Mouse (Mus musculus) liver, embryonic 14.5 days (tissue): ENCODE data around the gene Aspscr1. TPM values are rescaled to one million over a fixed set of nuclear protein-coding genes. Genes with fewer than 3 reads are reported as not detected.
A peak's percentile ranks its signal among the peaks of the same experiment; 100 is the strongest.

ENCODE experiments used
- ATAC-seq: fragments of 200-750 bp; cut with Nextera tagmentation; 2 replicates; pipeline ENCODE4 v1.8.0; 2017; ENCODE audit warnings: moderate number of reproducible peaks, mild to moderate bottlenecking, moderate library complexity; ENCODE audit not compliant: insufficient read depth
- DNase-seq, 3 experiments: peaks; one replicate each; pipeline ENCODE4 v3.0.0-alpha.2; 2012 to 2013; ENCODE audit warnings: low read depth in 3 of 3, low spot score in 3 of 3
- H3K27ac ChIP-seq: fragments of 300-500 bp; sonication (generic); 2 replicates; pipeline ENCODE4 v1.5.1; 2014; ENCODE audit warnings: moderate library complexity, mild to moderate bottlenecking, control low read depth, inconsistent platforms
- H3K27me3 ChIP-seq: fragments of 300-500 bp; sonication (generic); 2 replicates; pipeline ENCODE4 v1.6.1; 2014; ENCODE audit warnings: mild to moderate bottlenecking, low read length, moderate library complexity; ENCODE audit not compliant: control insufficient read depth, insufficient read depth
- H3K36me3 ChIP-seq: fragments of 300-500 bp; sonication (generic); replicated peaks from 2 replicates; pipeline ENCODE4 v1.6.1; 2014; ENCODE audit warnings: low read depth; ENCODE audit not compliant: control insufficient read depth, insufficient read depth
- H3K4me1 ChIP-seq, 2 experiments: fragments of 200-500 bp in 1 of 2; fragments of 300-500 bp in 1 of 2; sonication (generic) in 1 of 2; replicated peaks; 2 replicates each; pipeline ENCODE4 v1.6.1; 2012 to 2014; ENCODE audit warnings: antibody characterized with exemption in 1 of 2, inconsistent platforms in 1 of 2, low read length in 1 of 2; ENCODE audit not compliant: control insufficient read depth in 2 of 2, insufficient read depth in 2 of 2
- H3K4me2 ChIP-seq: fragments of 300-500 bp; sonication (generic); 2 replicates; pipeline ENCODE4 v1.6.1; 2014; ENCODE audit warnings: low read depth, mild to moderate bottlenecking, control low read depth, moderate library complexity
- H3K4me3 ChIP-seq, 2 experiments: fragments of 200-500 bp in 1 of 2; fragments of 300-500 bp in 1 of 2; sonication (generic) in 1 of 2; 2 replicates each; pipeline ENCODE4 v1.5.1; 2012 to 2014; ENCODE audit warnings: low read depth in 2 of 2, low read length in 2 of 2, mild to moderate bottlenecking in 2 of 2, control low read depth in 1 of 2, inconsistent platforms in 1 of 2, moderate library complexity in 1 of 2; ENCODE audit not compliant: insufficient read depth in 1 of 2
- H3K9ac ChIP-seq: fragments of 300-500 bp; sonication (generic); replicated peaks from 2 replicates; pipeline ENCODE4 v1.6.1; 2014; ENCODE audit warnings: mild to moderate bottlenecking, control low read depth, moderate library complexity
- H3K9me3 ChIP-seq: fragments of 300-500 bp; sonication (generic); 2 replicates; pipeline ENCODE4 v1.6.1; 2016; ENCODE audit warnings: low read length, mixed read lengths; ENCODE audit not compliant: control insufficient read depth
- CTCF ChIP-seq: IDR thresholded peaks from 2 replicates; pipeline ENCODE4 v1.5.1; 2016; ENCODE audit warnings: antibody characterized with exemption, low read depth, control low read depth
- EP300 ChIP-seq: IDR thresholded peaks from 2 replicates; pipeline ENCODE4 v1.6.1; 2016; ENCODE audit warnings: antibody characterized with exemption, low read depth
- WGBS: fragments of 180-500 bp; shearing (Covaris S2); extraction: QIAGEN DNeasy Blood & Tissue Kit; methylation state at CpG from one replicate; pipeline ENCODE4 v1.1.7; 2014; ENCODE audit not compliant: insufficient replicate concordance; 5-methylcytosine and 5-hydroxymethylcytosine counted together
- polyA plus RNA-seq, 2 experiments: library from polyadenylated mRNA; depleted of rRNA in 1 of 2; stranded (reverse) in 1 of 2; unstranded in 1 of 2; fragments of >200 nt; fragmentation: Nextera tagmentation in 1 of 2; extraction: Ambion mirVana in 1 of 2; gene quantifications; 2 replicates each; pipeline versions ENCODE4 v1.2.1 to v1.2.3; 2012 to 2014

Aspscr1 gene
- polyA plus RNA-seq, 2 experiments = 16.9 to 34.6 TPM

DNA sequence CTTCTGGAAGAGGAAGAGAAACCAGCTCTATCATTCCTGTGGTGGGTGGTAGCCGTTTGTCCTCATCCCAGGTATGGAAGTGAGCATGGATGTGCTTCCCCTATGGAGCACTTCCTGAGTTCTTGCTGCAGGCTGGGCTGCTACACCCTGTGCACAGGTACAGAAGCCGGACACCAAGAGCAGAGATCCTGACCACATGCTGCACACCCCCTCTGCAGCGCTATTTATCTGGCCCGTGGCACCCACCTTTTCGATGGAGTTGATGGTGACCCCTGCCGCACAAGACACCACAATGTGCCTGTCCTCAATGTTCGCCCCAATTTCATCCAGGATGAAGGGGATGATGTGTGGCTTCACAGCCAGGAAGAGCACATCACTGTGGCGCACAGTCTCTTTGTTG lies 30.9 kb upstream of the Aspscr1 start:
- Histone ChIP-seq H3K4me2 (no peak overlapping the region), H3K9me3 (no peaks in the 10 kb centered on the region), H3K9ac (no peak overlapping the region), H3K27me3 (no peaks in the 10 kb centered on the region; the same call in none of the 2 replicates), H3K4me3 (no peak overlapping the region), H3K27ac (no peak overlapping the region), H3K36me3 (no peaks in the 10 kb centered on the region), H3K4me1 (peaks cover 7 to 8% of the 10 kb centered on the region in 2 experiments)
- no peak for ATAC-seq
- no peak for DNase-seq
- 67% methylated on average over 8 of the region's 8 CpGs for WGBS
- TF ChIP-seq CTCF (no peak), EP300 (no peak)

DNA sequence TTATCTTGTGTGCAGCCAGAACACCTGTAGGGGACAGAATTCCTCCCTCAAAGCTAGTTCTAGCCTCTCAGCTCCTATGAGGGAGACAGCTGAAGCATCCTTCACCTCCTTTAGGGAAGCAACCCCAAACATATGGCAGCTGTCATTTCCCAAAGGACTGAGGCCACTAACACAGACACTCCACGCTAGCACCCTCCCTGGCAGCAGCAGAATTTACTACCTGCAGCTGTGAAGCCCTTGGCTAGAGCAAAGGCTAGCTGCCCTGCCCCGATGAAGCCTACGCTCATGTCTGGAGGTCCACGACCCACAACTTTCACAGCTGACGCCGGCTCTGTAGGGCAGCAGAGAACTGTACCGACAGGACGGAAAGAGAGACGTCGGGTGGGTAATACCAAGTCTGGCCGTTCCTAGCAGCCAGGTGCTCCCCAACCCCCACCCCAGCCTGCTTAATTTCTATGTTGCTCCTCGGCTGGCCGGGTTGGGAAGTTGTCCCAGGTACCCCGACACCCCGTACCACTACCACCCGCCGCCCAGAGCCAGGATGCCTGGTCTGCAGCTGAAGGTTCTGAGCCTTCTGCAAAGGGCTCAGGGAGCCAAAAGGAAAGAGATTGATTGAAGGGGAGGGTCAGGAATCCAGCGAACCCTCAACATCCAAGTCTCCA lies 29.7 kb upstream of the Aspscr1 start:
- ATAC-seq (peak; percentile 59), DNase-seq (no peak)
- 3% methylated on average over 18 of the region's 18 CpGs for WGBS
- H3K36me3 ChIP-seq = no peaks in the 10 kb centered on the region
- no peak overlapping the region for H3K27ac ChIP-seq
- peaks cover 1% of the 10 kb centered on the region for H3K27me3 ChIP-seq
- H3K4me2 ChIP-seq = peak overlapping the region; percentile 97
- peak overlapping the region; percentile 58 for H3K9ac ChIP-seq
- no peak; the same call in 1 of the 2 replicates for TF ChIP-seq CTCF
- TF ChIP-seq EP300 = no peak
- H3K4me3 ChIP-seq = peak overlapping the region; percentile 60 to 66
- H3K9me3 ChIP-seq = no peaks in the 10 kb centered on the region
- peaks cover 7 to 8% of the 10 kb centered on the region in 2 experiments for H3K4me1 ChIP-seq

DNA sequence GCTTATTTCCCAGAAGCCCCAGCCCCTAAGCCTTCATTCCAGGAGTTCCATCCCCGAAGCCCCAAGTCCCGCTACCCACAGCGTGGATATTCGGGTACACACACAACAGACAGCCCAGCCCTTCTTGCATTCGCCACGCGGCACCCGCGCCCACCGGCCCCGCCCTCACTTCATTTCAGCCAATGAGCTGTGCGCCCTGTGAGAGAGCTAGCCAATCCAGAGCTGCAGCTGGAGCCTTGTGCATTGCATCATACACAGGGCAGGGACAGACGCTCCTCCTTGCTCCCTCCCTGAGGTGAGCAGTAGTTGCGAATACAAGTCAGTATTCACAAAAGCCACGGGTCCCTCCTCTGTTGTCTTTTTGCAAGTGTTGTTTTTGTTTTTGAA lies 29.2 kb upstream of the Aspscr1 start, which contains the start of gene Pycr1:
TSS of gene Pycr1 (minus strand) at position 169 of the 387 bp plus-strand sequence.
- no peak for TF ChIP-seq EP300
- no peak for TF ChIP-seq CTCF
- Histone ChIP-seq H3K4me3 (peak within 1 kb of the TSS; percentile 60 to 66), H3K4me1 (peaks cover 7 to 8% of the 10 kb centered on the region in 2 experiments), H3K9ac (peak within 1 kb of the TSS; percentile 58), H3K4me2 (peak within 1 kb of the TSS; percentile 97), H3K36me3 (no peaks in the 10 kb centered on the region), H3K9me3 (no peaks in the 10 kb centered on the region), H3K27me3 (peaks cover 4% of the 10 kb centered on the region), H3K27ac (no peak within 1 kb of the TSS)
- ATAC-seq (peak; percentile 99), DNase-seq (peak; percentile 85 to 90 (median 86))
- under 1% methylated on average over 15 of the region's 15 CpGs for WGBS

DNA sequence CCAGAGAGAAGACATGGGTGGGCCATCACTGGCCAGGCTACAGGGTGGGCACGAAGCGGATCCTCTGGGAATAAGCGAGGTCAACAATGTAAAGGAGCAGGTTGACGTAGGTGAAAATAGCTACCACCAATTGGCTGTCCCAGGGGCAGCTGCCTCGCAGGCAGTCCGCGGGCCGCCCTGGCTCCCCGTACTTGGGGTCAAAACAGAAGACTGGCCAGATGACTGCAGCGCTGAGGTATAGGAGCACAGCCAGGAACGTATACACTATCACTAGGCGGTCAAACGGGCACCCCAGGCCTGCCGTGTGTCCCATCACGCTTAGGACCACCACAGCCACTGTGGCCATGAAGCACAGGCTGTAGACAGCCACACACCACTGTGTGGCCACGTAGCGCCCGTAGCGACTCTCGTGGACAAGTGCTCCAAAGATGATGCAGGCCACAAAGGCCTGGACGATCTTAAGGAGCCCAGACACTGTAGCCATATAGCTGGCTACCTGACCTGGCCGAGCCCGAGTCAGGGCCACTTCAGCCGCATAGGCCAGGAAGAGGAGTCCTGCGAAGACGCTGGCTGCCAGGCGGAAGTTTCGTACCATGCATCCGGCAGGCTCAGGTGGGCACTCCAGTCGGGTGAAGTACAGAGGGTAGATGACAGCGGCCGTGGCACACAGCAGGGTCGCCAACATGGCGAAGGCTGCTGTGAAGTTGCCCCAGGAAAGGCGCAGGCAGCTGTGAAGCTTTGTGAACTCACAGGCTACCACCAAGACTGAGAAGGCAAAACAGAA lies 25.5 kb upstream of the Aspscr1 start:
- Histone ChIP-seq H3K4me3 (no peak overlapping the region), H3K4me2 (peak overlapping the region; percentile 55; the same call in 1 of the 2 replicates)

DNA sequence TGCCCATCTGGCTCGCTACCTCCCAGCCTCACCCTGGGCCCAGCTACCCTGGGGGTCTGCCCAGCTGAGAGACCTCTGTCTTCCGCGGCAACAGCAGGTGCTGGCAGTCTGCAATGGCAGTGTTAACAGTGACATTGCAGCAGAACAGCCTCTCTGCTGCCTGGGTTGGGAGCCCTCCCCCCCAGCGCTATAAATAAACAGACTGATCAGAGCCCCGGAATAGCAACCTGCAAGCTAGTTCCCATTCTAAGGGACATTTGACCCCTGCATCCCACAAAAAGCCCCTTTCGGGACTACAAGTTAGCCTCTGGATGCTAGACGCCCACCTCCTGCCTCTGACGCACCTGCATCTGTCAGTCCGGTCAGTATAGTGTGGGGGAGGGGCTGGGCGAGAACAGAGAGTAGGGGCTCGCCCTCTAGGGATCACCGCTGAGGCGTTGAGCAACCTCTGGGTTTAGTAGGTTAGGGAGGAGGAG lies 24.7 kb upstream of the Aspscr1 start, which contains the start of gene Myadml2:
TSS of gene Myadml2 (minus strand) at position 158 of the 476 bp plus-strand sequence.
- H3K9ac ChIP-seq = peak within 1 kb of the TSS; percentile 7
- no peak for DNase-seq
- H3K27ac ChIP-seq = no peak within 1 kb of the TSS
- H3K4me1 ChIP-seq = peaks cover 4 to 5% of the 10 kb centered on the region in 2 experiments
- H3K4me2 ChIP-seq = peak within 1 kb of the TSS; percentile 55
- WGBS = 6% methylated on average over 13 of the region's 13 CpGs
- no peak for ATAC-seq
- TF ChIP-seq CTCF (0 out of 2 replicates have a peak, but pooled peaks have one; percentile 5), EP300 (no peak)
- H3K36me3 ChIP-seq = no peaks in the 10 kb centered on the region
- no peaks in the 10 kb centered on the region for H3K9me3 ChIP-seq
- H3K27me3 ChIP-seq = peaks cover 4% of the 10 kb centered on the region
- H3K4me3 ChIP-seq = peak within 1 kb of the TSS; percentile 31 to 32

More for the DNA sequence above, 25.5 kb upstream of the Aspscr1 start:
- no peak for ATAC-seq
- Histone ChIP-seq H3K9ac (no peak overlapping the region), H3K27me3 (peaks cover 4% of the 10 kb centered on the region), H3K36me3 (no peaks in the 10 kb centered on the region), H3K9me3 (no peaks in the 10 kb centered on the region), H3K4me1 (peaks cover 7 to 8% of the 10 kb centered on the region in 2 experiments), H3K27ac (no peak overlapping the region)
- 76% methylated on average over 35 of the region's 35 CpGs for WGBS
- no peak for DNase-seq
- TF ChIP-seq EP300 (no peak), CTCF (no peak)
